Mouse (Mus musculus): Measurements from ENCODE around the gene Ppp1ca. TPM values are rescaled to one million over a fixed set of nuclear protein-coding genes. Genes with fewer than 3 reads are reported as not detected.

Gene Ppp1ca
- polyA plus RNA-seq, 1 experiment from 2014 or later = 987 TPM

GRCm38 (mm10) chr19:4211891-4212588, 20.2 kb downstream of the Ppp1ca start:
- H3K27me3 ChIP-seq (ENCODE audit: control insufficient read depth, insufficient read depth, low read length) = no peaks in the 10 kb centered on the region
- H3K4me2 ChIP-seq (replicated peaks; ENCODE audit: low read depth, low read length) = no peak overlapping the region
- H3K36me3 ChIP-seq (ENCODE audit: control insufficient read depth, insufficient read depth, low read length) = no peaks in the 10 kb centered on the region
- no peak overlapping the region for H3K4me3 ChIP-seq (ENCODE audit: low read length)
- H3K9ac ChIP-seq (ENCODE audit: low read depth, low read length) = no peak overlapping the region
- WGBS = 45% methylated on average over 4 of the region's 4 CpGs
- H3K4me1 ChIP-seq (ENCODE audit: control insufficient read depth, insufficient read depth, low read length) = peaks cover 43% of the 10 kb centered on the region
- no peak overlapping the region for H3K27ac ChIP-seq (ENCODE audit: low read depth, low read length)
- H3K9me3 ChIP-seq (ENCODE audit: control insufficient read depth, low read length) = no peaks in the 10 kb centered on the region
- ATAC-seq (ENCODE audit: low FRiP score, low TSS enrichment) = no peak

GRCm38 (mm10) chr19:4213524-4213974, 21.7 kb downstream of the Ppp1ca start:
- peak overlapping the region; percentile 90; the same call in 1 of the 2 replicates for H3K9ac ChIP-seq (ENCODE audit: low read depth, low read length)
- H3K36me3 ChIP-seq (ENCODE audit: control insufficient read depth, insufficient read depth, low read length) = no peaks in the 10 kb centered on the region
- peaks cover 49% of the 10 kb centered on the region for H3K4me1 ChIP-seq (ENCODE audit: control insufficient read depth, insufficient read depth, low read length)
- H3K4me2 ChIP-seq (replicated peaks; ENCODE audit: low read depth, low read length) = peak overlapping the region; percentile 93
- no peaks in the 10 kb centered on the region for H3K27me3 ChIP-seq (ENCODE audit: control insufficient read depth, insufficient read depth, low read length)
- H3K27ac ChIP-seq (ENCODE audit: low read depth, low read length) = peak overlapping the region; percentile 97
- H3K9me3 ChIP-seq (ENCODE audit: control insufficient read depth, low read length) = no peaks in the 10 kb centered on the region
- 0 out of 2 replicates have a peak, but pooled peaks have one; percentile 3 for ATAC-seq (ENCODE audit: low FRiP score, low TSS enrichment)
- WGBS = 10% methylated on average over 9 of the region's 9 CpGs
- H3K4me3 ChIP-seq (ENCODE audit: low read length) = peak overlapping the region; percentile 84

DNA sequence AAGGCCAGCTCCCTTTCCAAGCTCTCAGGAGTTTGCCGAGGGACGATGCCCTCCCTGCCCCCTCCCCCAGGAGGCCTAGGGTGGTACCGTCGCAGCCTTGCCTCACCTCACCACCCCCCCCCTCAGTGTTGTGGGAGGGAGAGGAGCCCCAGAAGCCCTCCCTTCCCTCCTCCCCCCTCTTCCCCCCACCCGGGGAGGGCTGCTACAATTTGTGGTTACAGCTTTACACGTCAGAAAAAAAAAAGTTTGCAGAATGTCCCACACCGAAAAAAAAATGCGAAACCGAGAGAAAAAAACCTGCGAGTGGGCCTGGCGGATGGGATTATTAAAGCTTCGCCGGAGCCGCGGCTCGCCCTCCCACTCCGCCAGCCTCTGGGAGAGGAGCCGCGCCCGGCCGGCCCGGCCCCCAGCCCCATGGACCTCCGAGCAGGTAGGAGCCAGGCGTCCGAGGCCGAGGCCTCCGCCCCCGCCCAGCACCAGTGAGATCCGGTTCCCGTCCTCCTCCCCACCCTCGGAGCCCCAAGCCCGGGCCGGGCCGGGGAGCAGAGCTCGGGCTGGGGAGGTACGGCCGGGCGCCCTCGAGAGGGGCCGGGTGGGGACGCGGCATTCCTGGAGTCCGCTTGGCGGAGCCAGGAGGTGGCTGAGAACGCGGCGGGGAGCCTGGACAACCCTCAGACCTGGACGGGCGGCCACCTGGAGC, 22.4 kb downstream of the Ppp1ca start, which contains the start of the genes Clcf1 and AC109138.7:
Gene Clcf1, plus strand, starts transcription at position 168 of the 700 bp plus-strand sequence.
Gene AC109138.7, plus strand, starts transcription at position 287 of the 700 bp plus-strand sequence.
- Histone ChIP-seq H3K36me3 (ENCODE audit: control insufficient read depth, insufficient read depth, low read length) (no peaks in the 10 kb centered on the region), H3K4me1 (ENCODE audit: control insufficient read depth, insufficient read depth, low read length) (peaks cover 49% of the 10 kb centered on the region), H3K9ac (ENCODE audit: low read depth, low read length) (peak within 1 kb of the TSS; percentile 90), H3K4me2 (replicated peaks; ENCODE audit: low read depth, low read length) (peak within 1 kb of the TSS; percentile 93), H3K9me3 (ENCODE audit: control insufficient read depth, low read length) (no peaks in the 10 kb centered on the region), H3K27me3 (ENCODE audit: control insufficient read depth, insufficient read depth, low read length) (no peaks in the 10 kb centered on the region), H3K4me3 (ENCODE audit: low read length) (peak within 1 kb of the TSS; percentile 84), H3K27ac (ENCODE audit: low read depth, low read length) (peak within 1 kb of the TSS; percentile 97)
- WGBS = under 1% methylated on average over 49 of the region's 49 CpGs
- ATAC-seq (ENCODE audit: low FRiP score, low TSS enrichment) = peak; percentile 58

DNA sequence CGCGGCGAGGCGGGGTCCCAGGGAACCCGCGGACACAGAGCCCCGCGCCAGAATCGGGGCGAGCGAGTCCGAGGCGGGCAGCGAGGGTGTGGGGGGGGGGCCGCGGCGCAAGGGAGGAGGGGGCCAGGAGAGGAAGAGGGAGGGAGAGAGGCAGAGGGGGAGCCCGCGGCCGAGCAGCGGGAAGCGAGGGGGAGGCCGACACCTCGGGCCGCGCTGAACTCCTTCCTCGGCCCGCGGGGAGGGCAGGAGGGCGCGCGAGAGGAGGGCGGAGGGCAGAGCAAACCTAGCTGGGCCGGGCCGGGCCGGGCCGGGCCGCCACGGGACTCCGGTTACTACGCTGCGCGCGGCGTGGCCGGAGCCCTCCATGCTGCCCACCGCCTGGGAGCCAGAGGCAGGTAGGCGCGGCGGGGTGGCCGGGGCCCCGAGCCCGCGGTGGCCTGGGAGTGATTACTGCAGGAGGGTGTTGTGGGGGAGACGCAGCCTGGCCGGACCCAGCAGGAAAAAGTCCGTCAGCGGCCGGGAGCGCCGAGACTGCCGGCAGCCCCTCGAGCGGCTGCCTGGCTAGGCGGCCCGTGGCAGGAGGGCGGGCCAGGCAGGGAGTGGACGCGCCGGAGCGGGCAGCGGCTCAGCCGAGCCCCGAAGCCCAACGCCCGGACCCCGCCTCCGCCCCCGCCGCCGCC, 23.0 kb downstream of the Ppp1ca start:
- no peaks in the 10 kb centered on the region for H3K27me3 ChIP-seq (ENCODE audit: control insufficient read depth, insufficient read depth, low read length)
- H3K36me3 ChIP-seq (ENCODE audit: control insufficient read depth, insufficient read depth, low read length) = no peaks in the 10 kb centered on the region
- peaks cover 49% of the 10 kb centered on the region for H3K4me1 ChIP-seq (ENCODE audit: control insufficient read depth, insufficient read depth, low read length)
- peak; percentile 47 for ATAC-seq (ENCODE audit: low FRiP score, low TSS enrichment)
- peak overlapping the region; percentile 97 for H3K27ac ChIP-seq (ENCODE audit: low read depth, low read length)
- under 1% methylated on average over 49 of the region's 81 CpGs for WGBS
- peak overlapping the region; percentile 93 for H3K4me2 ChIP-seq (replicated peaks; ENCODE audit: low read depth, low read length)
- H3K9ac ChIP-seq (ENCODE audit: low read depth, low read length) = peak overlapping the region; percentile 90
- no peaks in the 10 kb centered on the region for H3K9me3 ChIP-seq (ENCODE audit: control insufficient read depth, low read length)
- peak overlapping the region; percentile 84 for H3K4me3 ChIP-seq (ENCODE audit: low read length)

GRCm38 (mm10) chr19:4215451-4215840, 23.6 kb downstream of the Ppp1ca start:
- Histone ChIP-seq H3K4me1 (ENCODE audit: control insufficient read depth, insufficient read depth, low read length) (peaks cover 52% of the 10 kb centered on the region), H3K4me3 (ENCODE audit: low read length) (peak overlapping the region; percentile 84), H3K4me2 (replicated peaks; ENCODE audit: low read depth, low read length) (peak overlapping the region; percentile 93), H3K9me3 (ENCODE audit: control insufficient read depth, low read length) (no peaks in the 10 kb centered on the region), H3K9ac (ENCODE audit: low read depth, low read length) (peak overlapping the region; percentile 90), H3K27ac (ENCODE audit: low read depth, low read length) (peak overlapping the region; percentile 97; the same call in 1 of the 2 replicates), H3K36me3 (ENCODE audit: control insufficient read depth, insufficient read depth, low read length) (no peaks in the 10 kb centered on the region), H3K27me3 (ENCODE audit: control insufficient read depth, insufficient read depth, low read length) (no peaks in the 10 kb centered on the region)
- WGBS = 7% methylated on average over 16 of the region's 21 CpGs
- ATAC-seq (ENCODE audit: low FRiP score, low TSS enrichment) = no peak

GRCm38 (mm10) chr19:4216041-4216685, 24.3 kb downstream of the Ppp1ca start:
- H3K4me2 ChIP-seq (replicated peaks; ENCODE audit: low read depth, low read length) = peak overlapping the region; percentile 93
- WGBS = 18% methylated on average over 14 of the region's 14 CpGs
- no peaks in the 10 kb centered on the region for H3K36me3 ChIP-seq (ENCODE audit: control insufficient read depth, insufficient read depth, low read length)
- ATAC-seq (ENCODE audit: low FRiP score, low TSS enrichment) = no peak
- H3K27ac ChIP-seq (ENCODE audit: low read depth, low read length) = peak overlapping the region; percentile 38; the same call in 1 of the 2 replicates
- no peaks in the 10 kb centered on the region for H3K27me3 ChIP-seq (ENCODE audit: control insufficient read depth, insufficient read depth, low read length)
- peak overlapping the region; percentile 84 for H3K4me3 ChIP-seq (ENCODE audit: low read length)
- peaks cover 60% of the 10 kb centered on the region for H3K4me1 ChIP-seq (ENCODE audit: control insufficient read depth, insufficient read depth, low read length)
- peak overlapping the region; percentile 20; the same call in 1 of the 2 replicates for H3K9ac ChIP-seq (ENCODE audit: low read depth, low read length)
- no peaks in the 10 kb centered on the region for H3K9me3 ChIP-seq (ENCODE audit: control insufficient read depth, low read length)

DNA sequence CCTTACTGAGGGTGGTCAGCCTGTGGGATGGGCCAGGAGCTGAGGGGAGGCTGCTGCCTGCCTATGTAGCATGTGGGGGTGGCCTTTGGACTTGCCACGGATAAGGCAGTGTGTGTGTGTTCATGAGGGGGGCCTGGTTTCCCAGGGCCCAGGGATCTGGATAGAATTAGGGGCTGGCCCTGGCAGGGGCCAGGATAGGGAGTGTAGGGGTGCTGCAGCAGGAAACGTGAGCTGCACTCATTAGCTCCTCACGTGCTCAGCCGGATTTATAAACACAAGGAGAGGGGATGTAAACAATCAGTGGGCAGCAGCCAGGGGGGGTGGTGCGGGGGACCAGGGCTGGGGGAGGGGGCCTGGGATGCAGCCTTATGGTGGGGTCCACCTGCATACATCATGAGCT, 25.3 kb downstream of the Ppp1ca start:
- Histone ChIP-seq H3K4me3 (ENCODE audit: low read length) (peak overlapping the region; percentile 84; the same call in 1 of the 2 replicates), H3K9me3 (ENCODE audit: control insufficient read depth, low read length) (no peaks in the 10 kb centered on the region), H3K27me3 (ENCODE audit: control insufficient read depth, insufficient read depth, low read length) (no peaks in the 10 kb centered on the region), H3K9ac (ENCODE audit: low read depth, low read length) (no peak overlapping the region), H3K4me1 (ENCODE audit: control insufficient read depth, insufficient read depth, low read length) (peaks cover 68% of the 10 kb centered on the region), H3K4me2 (replicated peaks; ENCODE audit: low read depth, low read length) (0 out of 2 replicates have a peak overlapping the region, but pooled peaks have one; percentile 11), H3K27ac (ENCODE audit: low read depth, low read length) (no peak overlapping the region), H3K36me3 (ENCODE audit: control insufficient read depth, insufficient read depth, low read length) (peaks cover under 1% of the 10 kb centered on the region; the same call in 1 of the 2 replicates)
- whole genome bisulfite sequencing = 12% methylated on average over 5 of the region's 5 CpGs
- no peak for ATAC-seq (ENCODE audit: low FRiP score, low TSS enrichment)

GRCm38 (mm10) chr19:4217855-4218254, 26.0 kb downstream of the Ppp1ca start:
- no peaks in the 10 kb centered on the region for H3K27me3 ChIP-seq (ENCODE audit: control insufficient read depth, insufficient read depth, low read length)
- ATAC-seq (ENCODE audit: low FRiP score, low TSS enrichment) = no peak
- peaks cover 67% of the 10 kb centered on the region for H3K4me1 ChIP-seq (ENCODE audit: control insufficient read depth, insufficient read depth, low read length)
- WGBS = 58% methylated on average over 3 of the region's 3 CpGs
- H3K27ac ChIP-seq (ENCODE audit: low read depth, low read length) = no peak overlapping the region
- no peak overlapping the region for H3K9ac ChIP-seq (ENCODE audit: low read depth, low read length)
- H3K4me3 ChIP-seq (ENCODE audit: low read length) = no peak overlapping the region
- no peak overlapping the region for H3K4me2 ChIP-seq (replicated peaks; ENCODE audit: low read depth, low read length)
- peaks cover 5% of the 10 kb centered on the region; the same call in 1 of the 2 replicates for H3K36me3 ChIP-seq (ENCODE audit: control insufficient read depth, insufficient read depth, low read length)
- no peaks in the 10 kb centered on the region for H3K9me3 ChIP-seq (ENCODE audit: control insufficient read depth, low read length)
